Mouse (Mus musculus) right cerebral cortex, postnatal 10 days (tissue): ENCODE measurements around the gene Bnip2.
"Not testable (repeated sequence)": the region's sequence is repeated elsewhere in the genome, so short reads cannot be mapped to it uniquely, and the experiment has no call there.

Experiments used
- DNase-seq, 2 experiments: peaks; one replicate each; pipeline ENCODE4 v3.0.0; 2021; ENCODE audit warnings: low spot score in 2 of 2

Bnip2 gene

DNA sequence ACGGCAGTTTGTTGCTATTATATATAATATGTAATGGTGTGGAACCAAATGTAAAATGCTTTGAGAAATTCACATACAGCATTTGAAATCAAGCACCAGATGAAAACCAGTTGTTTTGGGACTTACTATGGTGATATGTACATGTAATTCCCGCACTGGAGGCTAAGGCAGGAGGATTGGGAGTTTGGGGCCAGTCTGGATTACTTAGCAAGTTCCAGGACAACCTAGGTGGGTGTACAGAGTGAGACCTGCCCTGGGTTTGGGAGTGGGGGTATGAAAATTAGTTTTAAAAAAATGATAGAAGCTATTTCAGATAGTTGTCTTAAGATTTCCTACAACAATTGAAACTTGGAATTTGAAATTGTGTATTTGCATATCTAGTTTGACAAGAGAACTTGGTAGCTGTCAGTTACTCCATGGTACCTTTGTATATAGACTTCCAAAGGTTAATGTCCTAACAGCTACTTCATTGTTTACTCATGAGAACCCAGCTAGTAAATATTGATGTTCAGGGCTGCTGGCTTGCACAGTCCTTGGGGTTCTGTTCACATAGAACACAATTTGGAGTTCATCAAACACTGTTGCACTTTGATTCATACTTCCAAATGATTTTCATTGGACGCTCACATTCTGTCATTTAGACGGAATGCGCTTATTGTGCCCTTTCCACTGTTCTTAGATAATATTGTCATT lies 21.7 kb downstream of the Bnip2 start:
- DNase-seq: no peak

- DNase-seq: no peak
Observed at GRCm38 (mm10) chr9:70011537-70012407, 22.5 kb downstream of the Bnip2 start.

DNA sequence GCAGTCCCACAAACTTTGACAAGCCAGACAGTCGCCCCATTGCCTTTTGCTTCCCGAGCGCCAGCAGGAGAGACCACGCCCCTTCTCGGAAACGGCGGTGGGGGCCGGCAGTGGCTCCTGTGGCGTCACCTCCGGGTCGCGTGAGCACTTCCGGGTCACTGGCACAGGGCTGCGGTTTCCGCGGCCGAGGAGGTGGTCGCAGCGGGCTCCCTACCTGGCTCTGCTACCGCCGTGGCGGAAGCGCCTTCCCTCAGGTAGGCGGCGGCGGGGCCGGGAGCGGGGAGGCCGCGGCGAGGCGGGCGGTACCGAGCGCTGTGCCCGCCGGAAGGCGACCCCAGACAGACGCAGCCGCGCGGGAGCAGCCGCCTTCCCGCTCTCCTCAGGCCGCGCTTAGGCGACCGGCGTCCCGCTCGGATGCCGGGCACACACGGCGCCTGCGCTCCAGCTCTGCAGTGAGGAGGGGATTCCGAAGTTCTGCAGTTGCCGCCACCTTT lies 23.2 kb downstream of the Bnip2 start, which contains the start of gene Gtf2a2:
Gene Gtf2a2 (plus strand): TSS at position 143 of the 494 bp plus-strand sequence.
- peak; percentile 95 to 97 for DNase-seq

- DNase-seq: no peak
Observed at GRCm38 (mm10) chr9:70015632-70016031, 26.4 kb downstream of the Bnip2 start.

DNA sequence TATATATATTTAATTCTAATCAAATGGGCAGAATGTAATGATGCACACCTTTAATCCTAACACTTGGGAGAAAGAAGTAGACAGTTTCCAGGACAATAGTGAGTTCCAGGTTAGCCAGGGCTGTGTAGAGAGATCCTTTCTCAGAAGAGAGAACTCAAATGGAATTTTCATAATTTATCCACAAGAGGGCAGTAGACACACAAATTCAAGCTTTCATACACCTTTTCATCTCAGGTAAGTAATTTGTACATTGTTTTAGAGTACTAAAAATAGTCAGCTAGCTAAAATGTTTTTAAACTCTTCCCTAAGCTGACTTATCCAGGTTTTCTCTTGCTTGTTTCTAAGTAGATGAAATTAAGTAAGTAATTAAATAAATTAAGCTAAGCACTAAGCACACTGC lies 29.6 kb downstream of the Bnip2 start:
- DNase-seq: no peak

DNA sequence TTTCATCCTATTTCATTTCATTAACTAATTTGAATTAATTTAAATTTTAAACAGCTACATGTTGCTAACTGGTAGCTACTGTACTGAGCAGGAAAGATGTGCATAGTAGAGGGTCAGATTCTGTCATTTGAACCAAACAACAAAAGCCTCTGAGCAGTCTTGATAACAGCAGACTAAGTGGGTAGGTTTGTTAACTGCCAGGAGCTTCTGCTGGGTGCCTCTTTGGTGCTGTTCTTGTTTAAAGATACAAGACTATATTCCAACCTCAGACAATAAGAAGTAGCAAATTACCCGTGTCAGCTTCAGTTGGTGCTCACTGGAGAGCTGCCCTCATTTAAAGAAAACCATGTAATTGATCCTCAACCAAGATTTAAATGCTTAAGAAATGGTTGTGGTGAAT lies 32.3 kb downstream of the Bnip2 start:
- no peak for DNase-seq

GRCm38 (mm10) chr9:70022083-70022482 lies 32.8 kb downstream of the Bnip2 start:
- no peak for DNase-seq

DNA sequence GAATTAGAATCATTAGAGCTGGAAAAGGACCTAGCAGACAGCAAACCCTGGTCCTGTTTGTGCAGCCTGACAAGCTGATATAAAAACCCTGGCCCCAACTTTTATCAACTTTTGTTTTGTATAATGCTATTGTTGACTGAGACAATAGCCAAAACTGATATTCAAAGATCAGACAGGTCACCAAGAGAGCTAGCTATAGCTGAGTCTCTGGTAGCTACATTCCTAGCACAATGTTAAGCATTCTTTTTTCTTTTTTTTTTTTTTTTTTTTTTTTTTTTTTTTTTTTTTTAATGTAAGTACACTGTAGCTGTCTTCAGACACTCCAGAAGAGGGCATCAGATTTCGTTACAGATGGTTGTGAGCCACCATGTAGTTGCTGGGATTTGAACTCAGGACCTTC lies 34.3 kb downstream of the Bnip2 start:
- DNase-seq: not testable (repeated sequence)

GRCm38 (mm10) chr9:70024648-70025047 lies 35.4 kb downstream of the Bnip2 start:
- DNase-seq: no peak

- DNase-seq: no peak
Observed at GRCm38 (mm10) chr9:70025365-70026012, 36.2 kb downstream of the Bnip2 start.

DNA sequence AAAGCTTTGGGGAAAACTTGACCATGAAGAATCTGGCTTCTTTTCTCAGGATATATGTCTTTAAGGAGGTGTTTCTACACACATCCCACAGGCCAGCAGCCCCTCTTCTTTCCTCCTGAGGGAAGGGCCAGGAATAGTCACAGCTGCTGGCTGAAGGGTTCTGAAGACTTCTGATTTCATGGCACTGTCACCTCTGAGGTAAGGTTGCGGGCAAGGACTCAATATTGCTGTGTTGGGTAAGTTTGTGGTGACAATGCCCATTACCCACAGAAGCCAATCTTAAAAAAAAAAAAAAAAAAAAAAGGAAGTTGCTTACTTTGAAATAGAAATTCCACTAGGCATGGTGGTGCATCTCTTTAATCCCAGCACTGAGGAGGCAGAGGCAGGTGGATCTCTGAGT lies 42.9 kb downstream of the Bnip2 start:
- DNase-seq: no peak

DNA sequence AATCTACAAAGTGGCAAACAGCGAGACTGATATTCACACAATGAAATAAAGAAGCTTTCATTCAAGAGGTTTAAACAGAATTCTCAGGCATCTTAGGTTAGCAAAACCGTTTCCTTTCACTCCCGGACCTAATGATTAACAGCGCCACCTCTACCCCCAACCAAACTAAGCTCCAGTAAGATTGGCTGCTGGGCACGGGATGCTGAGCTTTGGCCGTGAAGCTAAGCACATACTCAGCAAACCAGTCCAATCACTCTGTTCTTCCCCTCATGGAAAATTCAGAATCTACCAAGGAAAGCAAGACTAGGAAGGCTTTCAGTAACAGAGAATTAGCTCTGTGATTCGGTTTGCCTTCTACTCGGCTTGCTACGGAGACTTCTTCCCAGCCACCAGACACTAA lies 43.8 kb downstream of the Bnip2 start:
- no peak for DNase-seq

DNA sequence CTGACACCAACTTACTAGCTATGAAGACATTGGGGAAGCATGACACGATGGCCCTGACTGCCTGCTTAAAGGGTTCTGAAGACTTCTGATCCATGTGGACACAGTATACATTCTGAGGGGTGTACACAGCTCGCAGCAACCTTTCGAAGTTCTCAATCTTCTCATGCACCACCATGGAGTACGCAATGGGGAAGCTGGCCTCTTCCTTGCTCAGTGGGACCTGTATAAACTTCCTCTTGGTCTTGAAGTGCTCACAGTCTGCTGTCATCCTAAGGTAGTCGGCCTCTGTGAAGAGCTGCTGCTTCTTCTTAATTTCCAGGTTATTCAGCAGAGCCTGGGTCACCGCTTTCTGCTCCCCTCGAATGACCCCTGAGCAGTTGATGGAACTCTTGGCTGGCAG lies 45.4 kb downstream of the Bnip2 start:
- DNase-seq: no peak

GRCm38 (mm10) chr9:70036646-70037045 lies 47.4 kb downstream of the Bnip2 start:
- no peak for DNase-seq

DNA sequence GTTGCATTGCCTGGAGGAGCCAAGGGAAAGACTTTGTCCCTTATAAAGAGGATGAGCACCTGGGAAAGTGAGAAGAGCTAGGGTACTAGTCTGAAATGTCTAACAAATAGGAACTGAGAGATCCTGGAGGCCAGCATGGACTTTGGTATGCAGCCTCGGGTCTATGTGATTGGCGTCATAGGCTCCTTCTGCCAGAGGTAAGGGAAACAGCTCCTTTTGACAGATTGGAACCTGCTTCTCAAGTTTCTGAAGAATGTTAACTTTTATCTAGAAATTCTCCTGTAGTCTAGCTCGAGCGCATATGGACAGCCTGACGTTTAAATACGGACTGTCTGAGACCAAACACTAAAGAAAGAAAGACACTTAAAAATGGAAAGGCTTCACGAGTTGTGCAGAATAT lies 48.7 kb downstream of the Bnip2 start, which contains the start of gene Gcnt3:
Gene Gcnt3 (minus strand): TSS at position 101 of the 400 bp plus-strand sequence.
- DNase-seq: no peak

- DNase-seq: no peak
Observed at GRCm38 (mm10) chr9:70039597-70040385, 50.5 kb downstream of the Bnip2 start.

- DNase-seq: no peak
Observed at GRCm38 (mm10) chr9:70040570-70040969, 51.3 kb downstream of the Bnip2 start.

DNA sequence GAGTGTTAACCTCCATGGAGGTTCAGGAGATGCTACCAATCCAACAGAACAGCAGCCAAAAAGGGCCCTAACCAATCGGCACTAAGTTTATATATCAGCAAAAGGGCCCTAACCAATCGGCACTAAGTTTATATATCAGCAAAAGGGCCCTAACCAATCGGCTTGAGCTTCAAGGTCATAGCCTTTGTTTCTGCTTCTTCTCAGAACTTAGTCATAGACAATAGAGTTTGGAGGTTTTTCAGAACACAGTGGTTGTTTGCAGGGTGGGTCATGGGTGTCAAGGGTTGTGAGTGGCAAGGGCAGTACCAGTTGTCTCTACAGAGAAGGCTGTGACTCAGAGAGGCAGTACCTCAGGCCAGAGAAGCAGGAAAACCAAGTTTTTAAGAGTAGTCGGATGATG lies 52.9 kb downstream of the Bnip2 start:
- DNase-seq: no peak

DNA sequence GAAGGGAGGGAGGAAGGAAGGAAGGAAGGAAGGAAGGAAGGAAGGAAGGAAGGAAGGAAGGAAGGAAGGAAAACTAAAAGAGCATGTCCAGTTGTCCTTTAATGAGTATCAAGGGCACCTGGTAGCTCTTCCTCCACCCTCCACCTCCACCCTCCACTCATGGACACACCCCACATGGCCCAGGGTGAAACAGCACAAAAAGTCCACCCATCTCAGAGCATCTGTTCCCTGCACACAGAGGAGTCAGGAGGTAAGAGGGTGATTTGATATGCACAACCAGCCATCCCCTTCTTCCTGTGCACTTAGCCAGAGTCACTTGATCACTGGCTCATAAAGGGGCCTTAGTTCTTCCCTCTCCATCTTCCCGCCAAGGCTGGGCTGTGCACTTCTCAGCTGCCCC lies 53.7 kb downstream of the Bnip2 start:
- no peak for DNase-seq

- DNase-seq: no peak
Observed at GRCm38 (mm10) chr9:70044865-70045264, 55.6 kb downstream of the Bnip2 start.

GRCm38 (mm10) chr9:70046255-70046654 lies 57.0 kb downstream of the Bnip2 start:
- DNase-seq: no peak
